Mouse (Mus musculus): ENCODE results near the gene F11.

Gene F11

GRCm38 (mm10) chr8:45246307-45246706, 15.5 kb downstream of the F11 start:
- no peak for DNase-seq (ENCODE audit: low spot score in 2 of 2)

DNA sequence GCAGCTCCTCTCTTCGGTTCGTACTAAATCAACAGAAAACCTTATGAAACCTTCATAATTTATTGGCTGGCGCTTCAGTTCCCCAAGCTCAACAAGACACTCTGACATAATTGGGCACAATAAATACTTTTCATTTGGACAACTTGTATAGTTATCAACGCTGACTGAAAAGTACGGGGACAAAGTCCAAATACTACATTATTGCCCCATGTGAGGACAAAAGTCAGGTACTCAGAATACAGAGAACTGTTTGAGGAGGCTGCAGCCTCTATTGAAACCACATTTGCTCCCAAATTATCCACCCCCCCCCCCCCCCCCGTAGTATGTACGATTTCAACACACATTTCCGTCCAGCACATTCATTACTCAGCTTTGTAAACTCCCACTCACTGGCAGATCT, 22.5 kb downstream of the F11 start:
- DNase-seq (ENCODE audit: low spot score in 2 of 2): no peak

- no peak for DNase-seq (ENCODE audit: low spot score in 2 of 2)
Measured at GRCm38 (mm10) chr8:45238282-45238681, 23.5 kb downstream of the F11 start.

DNA sequence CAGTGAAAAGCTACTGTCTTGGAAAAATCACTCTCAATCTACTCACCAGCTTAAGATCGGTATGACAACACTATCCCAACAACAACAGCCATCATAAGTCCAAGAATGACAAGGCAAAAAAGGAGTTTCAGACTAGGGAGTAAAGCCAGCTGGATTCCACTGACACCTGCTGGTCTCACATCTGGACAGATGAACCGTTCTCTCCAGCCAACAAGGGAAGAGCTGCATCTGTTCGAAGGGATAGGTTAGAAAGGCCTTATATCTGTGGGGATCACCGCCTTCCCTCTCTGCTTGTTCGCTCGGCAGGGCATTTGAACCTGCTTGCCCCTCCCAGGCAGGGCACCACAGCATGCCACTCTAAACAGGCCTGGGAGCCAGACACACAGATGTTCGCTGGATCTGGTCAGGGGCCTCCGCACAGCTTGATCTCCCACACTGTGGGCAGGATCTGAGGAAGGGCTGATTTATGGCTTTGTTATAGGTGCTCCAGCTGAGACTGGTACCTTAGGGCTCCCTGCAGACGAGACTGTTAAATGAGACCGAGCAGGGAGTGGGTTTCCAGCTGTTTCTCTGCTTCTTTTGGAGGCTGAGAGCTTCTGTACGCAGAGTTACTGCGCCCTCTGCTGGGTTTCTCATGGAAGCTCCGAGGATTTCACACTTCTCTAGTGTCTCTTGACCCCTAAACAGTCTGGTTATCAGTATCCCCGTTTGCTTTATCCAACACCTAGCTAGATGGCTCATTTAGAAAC, 25.5 kb downstream of the F11 start:
- DNase-seq (ENCODE audit: low spot score in 2 of 2): no peak

- DNase-seq (ENCODE audit: low spot score in 2 of 2): no peak
Measured at GRCm38 (mm10) chr8:45235228-45235627, 26.6 kb downstream of the F11 start.

DNA sequence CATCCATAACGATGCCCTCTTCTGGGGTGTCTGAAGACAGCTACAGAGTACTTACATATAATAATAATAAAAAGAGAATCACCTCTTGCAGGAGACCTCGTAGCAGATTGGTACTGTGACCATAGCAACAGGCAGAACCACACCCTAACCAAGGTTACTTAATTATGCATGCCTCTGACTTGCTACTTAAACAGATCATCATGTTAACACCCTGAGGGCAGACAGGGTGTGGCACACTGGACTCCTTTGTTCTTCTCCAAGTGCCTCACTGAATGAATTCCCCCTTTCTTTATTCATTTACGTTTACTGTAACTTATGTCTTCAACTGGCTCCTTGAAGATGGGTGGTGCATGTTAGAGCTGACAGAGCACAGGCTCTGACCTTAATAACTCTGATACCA, 28.6 kb downstream of the F11 start:
- DNase-seq (ENCODE audit: low spot score in 2 of 2): no peak

DNA sequence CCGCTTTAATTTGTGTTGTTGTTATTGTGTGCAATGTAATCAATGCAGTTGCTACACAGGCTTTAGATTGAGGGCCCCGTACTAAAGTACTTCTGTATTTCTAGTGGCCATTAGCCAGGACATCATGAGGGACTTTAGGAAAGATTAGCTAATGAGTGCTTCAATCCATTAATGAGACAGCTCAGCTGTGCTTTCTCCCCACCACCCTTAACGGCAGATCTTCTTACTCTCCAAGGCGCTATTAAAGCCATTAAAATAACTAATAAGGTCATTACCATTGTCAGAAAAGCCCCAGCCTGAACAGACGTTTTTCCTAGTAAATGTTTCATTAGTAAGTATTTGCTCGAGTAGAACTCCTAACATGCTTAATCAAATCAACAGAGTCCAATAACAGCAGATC, 59.4 kb downstream of the F11 start:
- DNase-seq (ENCODE audit: low spot score in 2 of 2): no peak

DNA sequence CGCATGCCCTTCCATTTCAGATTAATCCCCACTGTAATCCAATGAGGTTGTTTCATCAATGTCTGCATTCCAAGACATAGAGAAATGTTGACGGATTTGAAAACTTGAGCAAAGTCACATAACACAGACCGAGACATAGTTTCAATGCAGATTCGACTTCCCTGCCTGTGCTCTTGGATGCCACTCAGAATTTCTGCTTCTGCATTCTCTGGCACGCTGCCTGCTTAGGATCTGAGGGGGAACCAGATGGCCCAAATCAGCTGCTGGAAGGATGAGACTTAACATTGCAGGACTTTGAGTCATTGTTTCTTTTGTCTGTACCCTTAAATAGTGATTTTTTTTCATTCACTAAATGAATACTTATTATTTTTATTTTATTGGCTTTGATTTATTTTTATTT, 60.2 kb downstream of the F11 start:
- DNase-seq (ENCODE audit: low spot score in 2 of 2): no peak

GRCm38 (mm10) chr8:45197294-45197693, 64.5 kb downstream of the F11 start:
- no peak for DNase-seq (ENCODE audit: low spot score in 2 of 2)

DNA sequence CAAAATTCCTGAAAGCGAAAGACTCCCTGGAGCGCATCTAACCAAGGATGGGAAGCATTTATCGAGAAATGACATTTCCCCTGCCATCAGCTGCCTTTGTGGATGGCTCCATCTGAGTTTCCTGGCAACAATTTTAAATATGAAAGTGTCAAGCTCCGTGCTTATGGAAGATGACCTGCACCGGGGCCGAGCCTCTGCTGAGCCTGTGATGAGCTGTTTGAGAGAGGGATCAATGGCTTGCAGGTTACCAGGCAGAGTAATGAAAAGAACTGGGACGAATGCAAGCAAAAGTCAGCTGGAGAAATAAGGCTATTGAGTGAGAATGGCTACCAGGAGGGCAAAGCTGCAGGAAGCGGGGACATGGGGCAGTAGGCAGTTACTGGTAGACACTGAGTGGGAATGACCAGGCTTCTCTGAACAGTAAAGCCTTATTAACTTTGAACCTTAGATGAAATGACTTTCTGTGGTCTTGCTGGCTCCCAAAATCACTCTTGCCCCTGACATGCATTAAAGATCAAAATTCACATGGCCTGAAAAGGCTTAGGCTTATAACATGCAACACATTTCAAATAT, 65.8 kb downstream of the F11 start:
- no peak for DNase-seq (ENCODE audit: low spot score in 2 of 2)
